Mouse (Mus musculus) E14TG2a.4 (cell line): ENCODE measurements around the gene Timm23.

Experiments
- CTCF ChIP-seq: conservative IDR thresholded peaks from 2 replicates; pipeline ENCODE4 v1.5.1; 2014; ENCODE audit warnings: low read length
- NANOG ChIP-seq: IDR thresholded peaks from 2 replicates; pipeline ENCODE4 v1.6.1; 2014; ENCODE audit warnings: borderline replicate concordance, low read length, mixed read lengths

- TF ChIP-seq CTCF (no peak), NANOG (no peak)
Observed at GRCm38 (mm10) chr14:32153156-32153555, 48.5 kb downstream of the Timm23 start.
